Mouse (Mus musculus): ENCODE data around the gene Zc3h18. TPM values are rescaled to one million over a fixed set of nuclear protein-coding genes. Genes with fewer than 3 reads are reported as not detected.

The Zc3h18 gene
- polyA plus RNA-seq, 2 experiments, result 31.3 to 58.1 TPM

DNA sequence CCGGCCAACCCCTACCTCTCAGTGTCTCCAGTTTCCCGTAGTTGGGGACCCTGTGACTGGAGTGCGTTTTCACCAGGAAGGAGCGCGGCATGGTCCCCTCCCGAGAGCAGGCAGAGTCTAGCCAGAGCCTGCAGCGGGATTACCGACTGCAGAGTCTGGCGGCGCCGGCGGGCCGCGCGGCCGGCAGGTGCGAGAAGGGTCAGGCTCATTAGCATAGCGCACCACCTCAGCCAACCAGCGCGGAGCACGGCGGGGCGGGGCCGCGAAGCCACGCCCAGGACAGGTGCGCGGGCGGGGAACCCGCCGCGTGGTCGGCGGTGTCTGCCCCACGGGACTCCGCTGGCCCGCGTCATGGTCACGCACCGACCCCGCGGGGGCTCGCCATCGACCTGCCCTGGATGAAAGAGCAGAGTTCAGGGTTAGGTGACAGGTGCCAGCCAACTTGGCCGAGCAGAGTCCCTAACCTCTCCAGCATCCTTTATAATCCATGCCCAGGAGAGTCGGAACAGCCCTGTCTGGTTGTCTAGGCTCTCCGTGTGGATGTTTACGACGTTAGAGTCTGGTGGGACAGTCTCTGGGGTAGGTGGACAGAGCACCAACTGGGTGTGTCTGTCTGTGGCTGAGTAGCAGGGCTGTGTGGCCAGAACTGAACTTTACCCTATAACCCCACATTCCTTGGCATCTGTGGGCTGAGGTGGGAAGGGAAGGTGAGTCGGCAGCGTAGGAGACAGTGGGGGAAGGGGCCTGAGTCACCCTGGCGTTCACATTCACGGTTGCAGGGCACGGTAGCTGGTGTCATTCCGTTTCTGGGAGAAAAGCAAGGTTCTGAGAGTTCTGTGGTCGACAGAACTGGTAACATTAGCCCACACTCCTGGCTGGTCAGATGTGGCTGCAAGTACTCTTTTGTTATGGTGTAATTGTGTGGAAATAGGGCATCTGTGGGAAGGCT lies 84.4 kb downstream of the Zc3h18 start, which contains the start of gene Snai3:
TSS of gene Snai3 (minus strand) at position 210 of the 949 bp plus-strand sequence.
- DNase-seq (ENCODE audit: low spot score) (peak; percentile 21), ATAC-seq (ENCODE audit: low FRiP score, low read depth) (peak; percentile 78)
- WGBS, result 5% methylated on average over 34 of the region's 56 CpGs
- Histone ChIP-seq H3K4me1 (ENCODE audit: control insufficient read depth, insufficient read depth, low read length) (peaks cover 13% of the 10 kb centered on the region), H3K9ac (ENCODE audit: low read depth, low read length, severe bottlenecking) (peak within 1 kb of the TSS; percentile 12; the same call in 1 of the 2 replicates), H3K36me3 (ENCODE audit: control insufficient read depth, insufficient read depth, low read length) (peaks cover 5% of the 10 kb centered on the region; the same call in 1 of the 2 replicates), H3K4me3 (replicated peaks; ENCODE audit: low read length) (peak within 1 kb of the TSS; percentile 30), H3K4me2 (replicated peaks; ENCODE audit: low read depth, low read length, severe bottlenecking) (peak within 1 kb of the TSS; percentile 47), H3K27ac (replicated peaks; ENCODE audit: low read depth, low read length) (no peak within 1 kb of the TSS), H3K27me3 (ENCODE audit: control insufficient read depth, insufficient read depth, low read length) (peaks cover 31% of the 10 kb centered on the region), H3K9me3 (ENCODE audit: control insufficient read depth, low read length) (no peaks in the 10 kb centered on the region)
- TF ChIP-seq POLR2A (IDR thresholded peaks at IDR 0.05; ENCODE audit: borderline replicate concordance, extremely low read depth, insufficient read depth, insufficient read length), result no peak

DNA sequence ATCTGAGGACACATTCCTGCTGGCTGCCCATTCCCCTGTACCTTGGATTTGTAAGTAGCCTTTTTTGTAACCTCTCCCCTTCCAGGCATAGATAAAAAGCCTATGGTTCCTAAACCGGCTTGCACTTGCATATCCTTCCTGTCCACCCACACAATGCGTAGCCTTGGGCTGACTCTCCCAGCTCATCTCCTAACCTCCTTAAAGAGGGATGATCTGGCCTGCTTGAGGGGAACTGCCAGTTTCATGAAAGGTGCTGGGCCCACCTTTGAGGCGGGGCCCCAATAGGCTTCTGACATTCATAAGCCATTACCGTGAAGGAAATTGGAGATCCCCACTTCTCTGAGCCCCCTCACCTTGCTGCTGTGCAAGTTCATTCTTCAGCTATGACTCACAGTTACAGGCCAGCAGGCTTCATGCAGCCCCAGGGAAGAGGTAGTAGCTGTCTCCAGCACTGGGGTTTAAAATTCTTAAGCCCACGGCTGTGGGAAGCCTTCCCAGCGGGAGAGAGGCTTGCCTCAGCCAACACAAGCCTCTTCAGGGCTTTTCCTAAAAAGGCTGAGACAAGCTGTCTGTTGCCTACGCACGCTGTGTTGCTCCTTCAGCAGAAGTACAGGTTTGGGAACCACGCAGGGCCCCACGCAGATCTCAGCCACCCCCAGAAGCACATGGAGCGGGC lies 85.2 kb downstream of the Zc3h18 start:
- no peak overlapping the region for H3K27ac ChIP-seq (replicated peaks; ENCODE audit: low read depth, low read length)
- H3K36me3 ChIP-seq (ENCODE audit: control insufficient read depth, insufficient read depth, low read length), result peaks cover 14% of the 10 kb centered on the region
- DNase-seq (ENCODE audit: low spot score) (no peak), ATAC-seq (ENCODE audit: low FRiP score, low read depth) (no peak)
- H3K4me1 ChIP-seq (ENCODE audit: control insufficient read depth, insufficient read depth, low read length), result peaks cover 13% of the 10 kb centered on the region
- TF ChIP-seq POLR2A (IDR thresholded peaks at IDR 0.05; ENCODE audit: borderline replicate concordance, extremely low read depth, insufficient read depth, insufficient read length), result no peak
- H3K4me3 ChIP-seq (replicated peaks; ENCODE audit: low read length), result no peak overlapping the region
- H3K27me3 ChIP-seq (ENCODE audit: control insufficient read depth, insufficient read depth, low read length), result peaks cover 31% of the 10 kb centered on the region
- no peak overlapping the region for H3K9ac ChIP-seq (ENCODE audit: low read depth, low read length, severe bottlenecking)
- 53% methylated on average over 11 of the region's 11 CpGs for WGBS
- H3K4me2 ChIP-seq (replicated peaks; ENCODE audit: low read depth, low read length, severe bottlenecking), result no peak overlapping the region
- H3K9me3 ChIP-seq (ENCODE audit: control insufficient read depth, low read length), result no peaks in the 10 kb centered on the region

DNA sequence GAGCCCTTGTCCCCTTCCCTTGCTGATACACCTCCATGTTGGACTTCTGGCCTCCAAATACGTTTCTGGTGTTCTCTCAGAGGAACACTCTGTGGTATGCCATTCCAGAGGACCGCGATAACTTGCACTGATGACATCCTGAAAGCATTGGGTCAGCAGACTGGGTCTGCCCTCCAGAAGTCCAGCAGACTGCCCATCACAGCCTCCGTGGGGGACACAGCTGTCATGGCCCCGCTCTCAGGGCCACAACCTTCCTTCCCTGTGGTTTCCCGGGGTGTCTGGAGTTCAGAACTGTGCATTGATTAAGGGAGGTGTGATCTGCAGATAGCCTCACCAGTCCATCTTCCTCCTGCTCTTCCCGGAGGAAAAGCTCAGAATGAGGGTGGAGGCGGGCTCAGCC lies 86.1 kb downstream of the Zc3h18 start:
- Histone ChIP-seq H3K27me3 (ENCODE audit: control insufficient read depth, insufficient read depth, low read length) (peaks cover 31% of the 10 kb centered on the region), H3K36me3 (ENCODE audit: control insufficient read depth, insufficient read depth, low read length) (peaks cover 22% of the 10 kb centered on the region), H3K4me2 (replicated peaks; ENCODE audit: low read depth, low read length, severe bottlenecking) (no peak overlapping the region), H3K9me3 (ENCODE audit: control insufficient read depth, low read length) (no peaks in the 10 kb centered on the region), H3K4me1 (ENCODE audit: control insufficient read depth, insufficient read depth, low read length) (peaks cover 13% of the 10 kb centered on the region), H3K9ac (ENCODE audit: low read depth, low read length, severe bottlenecking) (no peak overlapping the region), H3K27ac (replicated peaks; ENCODE audit: low read depth, low read length) (no peak overlapping the region), H3K4me3 (replicated peaks; ENCODE audit: low read length) (no peak overlapping the region)
- WGBS, result 71% methylated on average over 8 of the region's 8 CpGs
- ATAC-seq (ENCODE audit: low FRiP score, low read depth) (no peak), DNase-seq (ENCODE audit: low spot score) (no peak)
- TF ChIP-seq POLR2A (IDR thresholded peaks at IDR 0.05; ENCODE audit: borderline replicate concordance, extremely low read depth, insufficient read depth, insufficient read length), result no peak

DNA sequence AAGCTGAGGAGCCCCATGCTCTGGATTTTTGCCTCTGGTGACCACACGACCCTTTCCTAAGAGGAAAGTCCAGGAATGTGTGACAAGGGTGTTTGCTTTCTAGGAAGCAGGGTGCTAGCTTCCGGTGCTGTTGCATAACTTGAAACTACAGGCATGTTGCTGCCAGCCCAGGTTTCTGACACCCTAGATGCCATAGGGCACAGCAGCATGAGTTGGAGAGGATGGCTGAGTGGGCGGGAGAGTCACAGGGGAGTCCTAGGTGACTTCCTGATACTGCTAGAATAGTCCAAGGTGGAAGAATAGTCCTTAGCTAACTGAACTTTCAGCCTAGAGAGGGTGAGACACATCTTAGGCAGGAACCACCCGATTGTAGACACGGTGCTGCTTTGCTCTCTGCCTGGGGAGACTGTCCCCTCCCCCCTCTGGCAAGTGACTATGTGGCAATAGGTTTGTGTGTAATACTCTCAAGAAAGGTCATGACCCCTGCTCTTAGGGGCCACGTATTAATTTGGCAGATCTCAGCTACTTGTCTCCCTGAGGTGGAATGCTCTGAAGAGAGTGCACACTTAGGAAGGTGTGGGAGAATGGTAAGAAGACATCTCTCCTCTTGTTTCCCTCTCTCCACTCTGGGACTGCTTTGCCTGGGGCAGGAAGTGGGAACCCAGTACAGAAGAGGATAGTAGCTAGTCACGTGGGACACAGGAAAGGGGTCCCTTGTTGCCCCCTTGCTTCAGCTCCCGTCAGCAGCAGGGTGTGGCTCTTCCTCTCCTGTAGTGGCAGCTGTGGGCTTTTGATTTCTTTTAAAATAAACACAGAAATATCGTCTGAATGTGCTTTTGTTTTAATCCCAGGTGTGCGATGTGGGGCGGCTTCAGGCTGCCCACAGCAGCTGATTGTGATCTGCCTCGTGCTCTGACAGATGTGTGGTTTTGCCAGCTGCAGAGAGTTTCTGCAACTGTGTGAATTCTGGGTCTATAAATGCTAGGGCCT lies 87.5 kb downstream of the Zc3h18 start:
- Histone ChIP-seq H3K27ac (replicated peaks; ENCODE audit: low read depth, low read length) (no peak overlapping the region), H3K9ac (ENCODE audit: low read depth, low read length, severe bottlenecking) (no peak overlapping the region), H3K27me3 (ENCODE audit: control insufficient read depth, insufficient read depth, low read length) (peaks cover 27% of the 10 kb centered on the region), H3K4me3 (replicated peaks; ENCODE audit: low read length) (no peak overlapping the region), H3K9me3 (ENCODE audit: control insufficient read depth, low read length) (no peaks in the 10 kb centered on the region), H3K36me3 (ENCODE audit: control insufficient read depth, insufficient read depth, low read length) (peaks cover 35% of the 10 kb centered on the region), H3K4me2 (replicated peaks; ENCODE audit: low read depth, low read length, severe bottlenecking) (no peak overlapping the region), H3K4me1 (ENCODE audit: control insufficient read depth, insufficient read depth, low read length) (peaks cover 13% of the 10 kb centered on the region)
- no peak for ATAC-seq (ENCODE audit: low FRiP score, low read depth)
- 48% methylated on average over 12 of the region's 12 CpGs for WGBS
- no peak for TF ChIP-seq POLR2A (IDR thresholded peaks at IDR 0.05; ENCODE audit: borderline replicate concordance, extremely low read depth, insufficient read depth, insufficient read length)
- no peak for DNase-seq (ENCODE audit: low spot score)
